Mouse (Mus musculus): ENCODE data around the gene Zfp69. TPM values are rescaled to one million over a fixed set of nuclear protein-coding genes. Genes with fewer than 3 reads are reported as not detected.
A peak's percentile ranks its signal among the peaks of the same experiment; 100 is the strongest.

The Zfp69 gene
- total and polyA plus RNA-seq, 3 experiments: 0.82 to 1.1 (median 1.0) TPM

DNA sequence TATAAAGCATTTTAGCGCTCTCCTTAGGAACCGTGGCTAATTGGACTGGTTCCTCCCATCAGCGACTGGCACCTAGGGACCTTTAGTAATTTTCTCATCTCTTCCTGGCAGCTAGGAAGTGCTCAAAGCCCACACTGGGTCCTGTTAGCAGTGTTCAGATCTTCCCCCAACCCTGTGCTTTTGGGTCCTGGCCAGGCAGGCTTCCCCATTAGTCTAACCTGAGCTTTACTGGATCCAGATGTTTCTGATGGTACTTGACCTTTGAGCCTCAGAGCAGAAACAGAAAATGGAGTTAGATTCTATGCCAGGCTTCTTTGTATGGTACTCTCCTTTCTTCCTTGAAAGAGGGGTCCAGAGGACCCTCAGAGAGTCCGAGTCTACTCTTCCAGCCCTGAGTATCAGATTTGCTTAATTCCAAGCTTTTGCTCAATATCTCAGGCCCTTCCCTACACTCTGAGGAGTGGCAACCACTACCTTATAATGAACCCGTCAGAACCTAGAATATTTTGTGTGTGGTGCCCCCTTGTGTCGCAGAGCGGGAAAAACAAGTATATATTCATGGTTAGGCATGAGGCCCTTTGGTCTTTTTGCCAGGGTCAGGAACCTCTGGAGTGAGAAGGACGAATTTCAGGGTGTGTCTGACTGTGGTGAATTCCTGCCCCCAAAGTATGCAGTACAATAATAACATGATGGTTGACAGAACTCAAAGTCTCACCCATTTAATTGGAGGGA is 64.0 kb downstream of the Zfp69 start:
- H3K4me1 ChIP-seq (ENCODE audit: control insufficient read depth, insufficient read depth, low read length): peaks cover 1% of the 10 kb centered on the region
- no peak overlapping the region for H3K4me3 ChIP-seq
- intact Hi-C loops (cut with DNase I): loop anchor here (2.0 to 5.0 kb wide), 3 partner anchors 37 to 300 kb away; partner anchors contain the start of gene Gm8439
- peak in 1 of 2 experiments; percentile 22 for DNase-seq
- TF ChIP-seq CTCF (IDR thresholded peaks at IDR 0.05) (peak; percentile 76), POLR2A (IDR thresholded peaks at IDR 0.05; ENCODE audit: insufficient read depth, low read depth, low read length) (no peak), EP300 (IDR thresholded peaks at IDR 0.05; ENCODE audit: insufficient read depth, low read depth, low read length) (no peak)
- H3K27ac ChIP-seq: no peak overlapping the region
- H3K79me2 ChIP-seq (replicated peaks; ENCODE audit: control insufficient read depth, insufficient read depth, low read length): no peaks in the 10 kb centered on the region
- no peaks in the 10 kb centered on the region for H3K27me3 ChIP-seq (ENCODE audit: control insufficient read depth, insufficient read depth, low read length)
- H3K9ac ChIP-seq (ENCODE audit: low read depth, low read length): no peak overlapping the region
- 30% methylated on average over 8 of the region's 8 CpGs for WGBS
- H3K36me3 ChIP-seq (ENCODE audit: control insufficient read depth, insufficient read depth, low read length): no peaks in the 10 kb centered on the region

DNA sequence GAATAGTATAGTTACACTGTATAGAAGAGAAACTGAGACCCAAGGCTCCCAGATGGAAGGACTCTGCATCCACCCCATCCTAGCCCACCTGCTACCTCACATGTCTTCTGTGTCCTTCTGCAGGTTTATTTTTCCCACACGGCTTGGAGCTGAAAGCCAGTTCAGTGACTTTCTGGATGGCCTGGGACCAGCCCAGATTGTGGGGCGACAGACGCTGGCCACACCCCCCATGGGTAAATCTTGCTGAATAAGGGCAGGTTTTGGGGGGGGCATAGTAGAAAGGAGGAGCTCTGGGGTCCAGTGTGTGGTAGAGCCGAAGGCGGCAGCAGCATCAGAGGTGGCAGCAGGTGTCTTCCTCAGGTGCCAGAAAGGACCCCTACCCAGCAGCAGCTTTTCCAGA is 64.7 kb downstream of the Zfp69 start:
- 77% methylated on average over 5 of the region's 5 CpGs for WGBS
- TF ChIP-seq EP300 (IDR thresholded peaks at IDR 0.05; ENCODE audit: insufficient read depth, low read depth, low read length): no peak
- TF ChIP-seq POLR2A (IDR thresholded peaks at IDR 0.05; ENCODE audit: insufficient read depth, low read depth, low read length): no peak
- no peak for TF ChIP-seq CTCF (IDR thresholded peaks at IDR 0.05)
- DNase-seq: no peak
- Histone ChIP-seq H3K27ac (no peak overlapping the region), H3K4me1 (ENCODE audit: control insufficient read depth, insufficient read depth, low read length) (peaks cover 1% of the 10 kb centered on the region), H3K79me2 (replicated peaks; ENCODE audit: control insufficient read depth, insufficient read depth, low read length) (no peaks in the 10 kb centered on the region), H3K36me3 (ENCODE audit: control insufficient read depth, insufficient read depth, low read length) (no peaks in the 10 kb centered on the region), H3K4me3 (no peak overlapping the region), H3K9ac (ENCODE audit: low read depth, low read length) (no peak overlapping the region), H3K27me3 (ENCODE audit: control insufficient read depth, insufficient read depth, low read length) (no peaks in the 10 kb centered on the region)
- intact Hi-C loops (cut with DNase I): loop anchor here (2.0 to 5.0 kb wide), 3 partner anchors 36 to 300 kb away; partner anchors contain the start of gene Gm8439

- Histone ChIP-seq H3K4me1 (ENCODE audit: control insufficient read depth, insufficient read depth, low read length) (peaks cover 1% of the 10 kb centered on the region), H3K36me3 (ENCODE audit: control insufficient read depth, insufficient read depth, low read length) (no peaks in the 10 kb centered on the region), H3K79me2 (replicated peaks; ENCODE audit: control insufficient read depth, insufficient read depth, low read length) (no peaks in the 10 kb centered on the region), H3K4me3 (no peak overlapping the region), H3K9ac (ENCODE audit: low read depth, low read length) (no peak overlapping the region), H3K27me3 (ENCODE audit: control insufficient read depth, insufficient read depth, low read length) (no peaks in the 10 kb centered on the region), H3K27ac (no peak overlapping the region)
- TF ChIP-seq EP300 (IDR thresholded peaks at IDR 0.05; ENCODE audit: insufficient read depth, low read depth, low read length) (no peak), CTCF (IDR thresholded peaks at IDR 0.05) (no peak), POLR2A (IDR thresholded peaks at IDR 0.05; ENCODE audit: insufficient read depth, low read depth, low read length) (no peak)
- 13% methylated on average over 4 of the region's 4 CpGs for WGBS
- intact Hi-C loops (cut with DNase I): loop anchor here (2.0 to 5.0 kb wide), 3 partner anchors 35 to 299 kb away; partner anchors contain the start of gene Gm8439
- no peak for DNase-seq
Measured at GRCm38 (mm10) chr4:120886131-120886530, 65.4 kb downstream of the Zfp69 start.

GRCm38 (mm10) chr4:120885208-120886120 is 66.0 kb downstream of the Zfp69 start:
- TF ChIP-seq POLR2A (IDR thresholded peaks at IDR 0.05; ENCODE audit: insufficient read depth, low read depth, low read length) (no peak), CTCF (IDR thresholded peaks at IDR 0.05) (no peak), EP300 (IDR thresholded peaks at IDR 0.05; ENCODE audit: insufficient read depth, low read depth, low read length) (no peak)
- intact Hi-C loops (cut with DNase I): loop anchor here (2.0 to 5.0 kb wide), 3 partner anchors 35 to 298 kb away; partner anchors contain the start of gene Gm8439

GRCm38 (mm10) chr4:120882002-120882625 is 69.4 kb downstream of the Zfp69 start:
- no peaks in the 10 kb centered on the region for H3K27me3 ChIP-seq (ENCODE audit: control insufficient read depth, insufficient read depth, low read length)
- no peak for DNase-seq
- no peak overlapping the region for H3K27ac ChIP-seq
- no peak for TF ChIP-seq EP300 (IDR thresholded peaks at IDR 0.05; ENCODE audit: insufficient read depth, low read depth, low read length)
- no peak for TF ChIP-seq POLR2A (IDR thresholded peaks at IDR 0.05; ENCODE audit: insufficient read depth, low read depth, low read length)
- TF ChIP-seq CTCF (IDR thresholded peaks at IDR 0.05): no peak
- H3K4me3 ChIP-seq: no peak overlapping the region
- H3K36me3 ChIP-seq (ENCODE audit: control insufficient read depth, insufficient read depth, low read length): no peaks in the 10 kb centered on the region
- intact Hi-C loops (cut with DNase I): no loop called here
- H3K9ac ChIP-seq (ENCODE audit: low read depth, low read length): no peak overlapping the region
- H3K79me2 ChIP-seq (replicated peaks; ENCODE audit: control insufficient read depth, insufficient read depth, low read length): no peaks in the 10 kb centered on the region
- WGBS: 53% methylated on average over 5 of the region's 5 CpGs
- peaks cover 1% of the 10 kb centered on the region for H3K4me1 ChIP-seq (ENCODE audit: control insufficient read depth, insufficient read depth, low read length)

More at GRCm38 (mm10) chr4:120885208-120886120, 66.0 kb downstream of the Zfp69 start:
- Histone ChIP-seq H3K4me3 (no peak overlapping the region), H3K4me1 (ENCODE audit: control insufficient read depth, insufficient read depth, low read length) (peaks cover 1% of the 10 kb centered on the region), H3K9ac (ENCODE audit: low read depth, low read length) (no peak overlapping the region), H3K36me3 (ENCODE audit: control insufficient read depth, insufficient read depth, low read length) (no peaks in the 10 kb centered on the region), H3K79me2 (replicated peaks; ENCODE audit: control insufficient read depth, insufficient read depth, low read length) (no peaks in the 10 kb centered on the region), H3K27me3 (ENCODE audit: control insufficient read depth, insufficient read depth, low read length) (no peaks in the 10 kb centered on the region), H3K27ac (no peak overlapping the region)
- DNase-seq: no peak
- WGBS: 28% methylated on average over 13 of the region's 13 CpGs

All from heart, adult 2 months (tissue).